ENCODE assay signal across 8 mouse cellular contexts in the genomic region with DNA sequence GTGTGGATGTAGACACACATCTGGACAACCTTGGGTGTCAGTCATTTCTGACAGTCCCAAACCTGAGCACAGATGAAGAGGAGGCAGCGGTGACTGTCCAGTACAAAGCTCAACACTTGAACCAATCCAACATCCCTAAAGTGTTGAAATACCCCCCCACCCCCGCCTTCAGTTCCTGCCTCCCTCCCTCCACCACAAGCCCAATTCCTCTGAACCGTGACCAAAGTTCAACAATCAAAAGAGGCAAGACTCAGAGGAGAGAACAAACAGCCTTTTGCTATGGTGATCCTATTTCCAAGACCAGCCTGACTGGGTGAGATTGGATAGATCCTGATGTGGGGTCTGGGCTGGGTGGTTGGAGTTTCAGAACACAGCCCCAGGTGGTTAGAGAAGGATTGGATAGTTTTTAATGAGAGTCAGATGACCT. TPM values are rescaled to one million over a fixed set of nuclear protein-coding genes. Genes with fewer than 3 reads are reported as not detected.
DNase-seq lines count a peak whose midpoint lies in the region; ATAC-seq and TF ChIP-seq lines count a peak whose summit lies in the region.

No protein-coding gene starts in this region.

- no peak overlapping the region for H3K27ac ChIP-seq in heart, embryonic 12.5 days (ENCODE audit: poor library complexity, severe bottlenecking)
- H3K27ac ChIP-seq in limb, embryonic 14.5 days (replicated peaks; ENCODE audit: low read depth, low read length) = no peak overlapping the region

- ATAC-seq in heart, embryonic 12.5 days (ENCODE audit: insufficient number of reproducible peaks, low FRiP score) = no peak
- peak; percentile 67 for ATAC-seq in granulocyte monocyte progenitor cell, adult 5-6 weeks (replicated peaks; ENCODE audit: poor library complexity, severe bottlenecking)
- peak; percentile 48; the same call in 1 of the 2 replicates for ATAC-seq in limb, embryonic 14.5 days (ENCODE audit: low FRiP score, low read depth)

- no peak for DNase-seq in heart, postnatal 10 days
- no peak for DNase-seq in limb, embryonic 14.5 days (ENCODE audit: low spot score)
- peak; percentile 69 for DNase-seq in skeletal muscle tissue, adult 2 months (ENCODE audit: low read depth, low spot score)
- no peak for DNase-seq in cerebellum, adult 9-11 months
- no peak for DNase-seq in layer of hippocampus, adult 18-20 months (ENCODE audit: low spot score in 2 of 2)
- no peak for DNase-seq in left cerebral cortex, adult 18-20 months (ENCODE audit: low spot score in 2 of 2)

- no peak overlapping the region for H3K9ac ChIP-seq in heart, embryonic 12.5 days
- no peak overlapping the region for H3K9ac ChIP-seq in limb, embryonic 14.5 days (ENCODE audit: low read depth, low read length, severe bottlenecking)

- 0 out of 2 replicates have a peak overlapping the region, but pooled peaks have one; percentile 24 for H3K4me2 ChIP-seq in heart, embryonic 12.5 days
- H3K4me2 ChIP-seq in limb, embryonic 14.5 days (replicated peaks; ENCODE audit: low read depth, low read length, severe bottlenecking) = no peak overlapping the region

- intact Hi-C loops in heart, postnatal 10 days (cut with DNase I) = no loop called here

- no peaks in the 10 kb centered on the region for H3K9me3 ChIP-seq in heart, embryonic 12.5 days (replicated peaks)
- no peaks in the 10 kb centered on the region for H3K9me3 ChIP-seq in limb, embryonic 14.5 days (ENCODE audit: control insufficient read depth, low read length)

- WGBS in heart, embryonic 12.5 days = 35% methylated on average over 3 of the region's 3 CpGs
- WGBS in limb, embryonic 14.5 days = 36% methylated on average over 3 of the region's 3 CpGs

- H3K4me3 ChIP-seq in heart, embryonic 12.5 days = no peak overlapping the region
- H3K4me3 ChIP-seq in limb, embryonic 14.5 days (replicated peaks; ENCODE audit: low read length) = no peak overlapping the region

- peaks cover 14% of the 10 kb centered on the region for H3K27me3 ChIP-seq in heart, embryonic 12.5 days (replicated peaks)
- H3K27me3 ChIP-seq in limb, embryonic 14.5 days (ENCODE audit: control insufficient read depth, insufficient read depth, low read length) = no peaks in the 10 kb centered on the region

- no peak for TF ChIP-seq POLR2A in limb, embryonic 14.5 days (IDR thresholded peaks at IDR 0.05; ENCODE audit: borderline replicate concordance, extremely low read depth, insufficient read depth, insufficient read length)

- H3K36me3 ChIP-seq in heart, embryonic 12.5 days = no peaks in the 10 kb centered on the region
- no peaks in the 10 kb centered on the region for H3K36me3 ChIP-seq in limb, embryonic 14.5 days (ENCODE audit: control insufficient read depth, insufficient read depth, low read length)

- H3K4me1 ChIP-seq in heart, embryonic 12.5 days (replicated peaks) = peaks cover 8% of the 10 kb centered on the region
- H3K4me1 ChIP-seq in limb, embryonic 14.5 days (ENCODE audit: control insufficient read depth, insufficient read depth, low read length) = peaks cover 8% of the 10 kb centered on the region

RNA-seq across cellular contexts. Expression of gene Por, which starts 4.5 kb away (rescaled TPM):
- polyA plus RNA-seq in heart, embryonic 12.5 days (2016; fragmentation: Nextera tagmentation; extraction: Ambion mirVana) = 50.6 and 54.0 TPM in 2 replicates
- total RNA-seq in heart, postnatal 10 days (2021) = 10 to 100 TPM; 62.8 to 72.0 TPM
- total RNA-seq in granulocyte monocyte progenitor cell, adult 5-6 weeks (2014; fragmentation: Nextera tagmentation) = 26.7 and 34.3 TPM in 2 replicates
- total RNA-seq in granulocyte monocyte progenitor cell, adult 5-6 weeks (2017) = 20.6 and 28.7 TPM in 2 replicates
- polyA plus RNA-seq in limb, embryonic 14.5 days (2012; rRNA removed) = 99.2 and 132 TPM in 2 replicates
- 64.7 and 71.6 TPM in 2 replicates for polyA plus RNA-seq in limb, embryonic 14.5 days (2014; fragmentation: Nextera tagmentation; extraction: Ambion mirVana)
- total RNA-seq in layer of hippocampus, adult 18-20 months (2021) = 100 to 1,000 TPM; 102 to 109 TPM
- 10 to 100 TPM; 87.6 to 90.4 TPM for total RNA-seq in left cerebral cortex, adult 18-20 months (2021)

RNA-seq across cellular contexts. Expression of gene Rhbdd2, which starts 41.9 kb away (rescaled TPM):
- 39.2 and 45.6 TPM in 2 replicates for polyA plus RNA-seq in heart, embryonic 12.5 days (2016; fragmentation: Nextera tagmentation; extraction: Ambion mirVana)
- 10 to 100 TPM; 19.2 to 21.1 TPM for total RNA-seq in heart, postnatal 10 days (2021)
- total RNA-seq in granulocyte monocyte progenitor cell, adult 5-6 weeks (2014; fragmentation: Nextera tagmentation) = 14.1 and 19.1 TPM in 2 replicates
- total RNA-seq in granulocyte monocyte progenitor cell, adult 5-6 weeks (2017) = 4.3 and 8.2 TPM in 2 replicates
- polyA plus RNA-seq in limb, embryonic 14.5 days (2012; rRNA removed) = 30.6 and 39.5 TPM in 2 replicates
- 38.9 and 41.6 TPM in 2 replicates for polyA plus RNA-seq in limb, embryonic 14.5 days (2014; fragmentation: Nextera tagmentation; extraction: Ambion mirVana)
- total RNA-seq in layer of hippocampus, adult 18-20 months (2021) = 10 to 100 TPM; 83.2 to 83.9 TPM
- 10 to 100 TPM; 92.6 to 96.2 TPM for total RNA-seq in left cerebral cortex, adult 18-20 months (2021)
